Mouse (Mus musculus) monocyte, adult 5-6 weeks (primary cell): ENCODE data around the gene Slc26a10. TPM values are rescaled to one million over a fixed set of nuclear protein-coding genes. Genes with fewer than 3 reads are reported as not detected.

Experiments used
- ATAC-seq: fragments of 153-309, 156-312 bp; replicated peaks from 2 replicates; pipeline ENCODE4 v1.8.0; 2017; ENCODE audit warnings: mild to moderate bottlenecking; ENCODE audit not compliant: low TSS enrichment, insufficient number of reproducible peaks, severe bottlenecking, poor library complexity, low FRiP score
- total RNA-seq: library from RNA; stranded (forward); fragments of 200-1000, 200-491, 200-594 nt; gene quantifications from 3 replicates; pipeline ENCODE4 v1.2.3, GENCODE M21; 2017

Gene Slc26a10
- total RNA-seq, 1 experiment from 2014 or later, result 3.2 TPM

DNA sequence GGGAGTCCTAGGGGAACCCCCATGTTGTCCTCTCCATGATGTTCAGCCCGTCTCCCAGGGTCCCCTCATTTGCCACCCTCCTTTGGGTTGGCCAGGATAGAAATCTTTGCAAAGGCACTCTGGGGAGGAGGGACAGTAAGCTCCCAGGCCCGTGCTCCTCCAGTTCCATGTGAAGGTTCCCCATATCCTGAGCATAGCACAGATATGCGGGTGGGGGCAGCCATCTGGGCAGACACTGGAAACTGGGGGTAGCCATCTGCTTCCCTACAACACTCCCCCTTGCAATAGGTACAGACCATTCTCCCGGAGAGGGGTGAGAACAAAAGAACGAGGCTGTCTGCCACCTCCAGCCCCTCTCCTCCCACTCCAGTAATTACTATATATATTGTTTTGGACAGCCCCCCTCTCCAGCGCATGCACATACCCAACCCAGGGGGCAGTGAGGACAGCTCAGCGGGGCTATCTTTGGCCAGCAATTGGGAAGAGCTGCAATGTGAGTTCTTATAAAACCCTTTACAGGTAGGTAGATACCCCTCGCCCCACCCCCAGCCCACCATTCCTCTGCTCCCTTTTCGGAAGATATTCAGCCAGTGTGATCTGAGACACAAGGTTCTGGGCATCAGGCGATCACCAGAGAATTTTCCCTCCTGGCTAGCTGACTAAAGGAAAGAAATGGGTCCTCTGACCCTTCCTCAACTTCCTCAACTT, 7.1 kb upstream of the Slc26a10 start:
- no peak for ATAC-seq

DNA sequence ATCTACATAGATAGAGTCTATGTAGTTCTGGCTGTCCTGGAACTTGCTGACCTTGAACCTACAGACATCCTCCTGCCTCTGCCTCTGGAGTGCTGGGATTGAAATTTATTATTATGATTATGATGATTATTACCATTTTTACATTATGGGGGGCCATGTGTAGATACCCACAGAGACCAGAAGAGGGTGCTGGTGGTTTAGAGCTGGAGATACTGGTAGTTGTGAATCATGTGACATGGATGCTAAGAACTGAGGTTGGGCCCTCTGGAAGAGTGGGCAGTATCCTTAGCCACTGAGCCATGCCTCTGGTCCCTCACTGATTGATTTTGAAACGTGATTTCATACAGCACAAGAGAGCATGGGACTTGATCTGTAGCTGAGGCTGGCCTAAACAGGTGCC, 6.0 kb upstream of the Slc26a10 start:
- ATAC-seq, result no peak

DNA sequence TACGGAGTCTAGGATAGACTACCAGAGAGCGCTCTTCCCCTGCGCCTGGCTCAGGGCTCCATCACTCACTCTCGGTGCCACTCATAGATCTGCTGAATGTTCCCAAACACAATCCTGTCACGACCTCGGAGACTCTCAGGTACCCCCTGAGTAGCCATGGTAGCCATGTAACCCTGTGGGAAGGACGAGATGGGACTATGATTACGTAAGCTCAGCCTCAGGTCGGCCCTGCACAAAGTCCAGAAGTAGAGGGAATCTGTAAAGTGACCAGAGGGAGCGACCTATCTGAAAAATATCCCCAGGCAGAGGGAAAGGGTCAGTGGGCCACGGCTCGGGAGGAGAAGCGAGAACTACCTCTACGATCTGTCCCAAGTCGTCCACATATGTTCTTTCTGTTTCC, 5.1 kb upstream of the Slc26a10 start:
- ATAC-seq, result no peak

DNA sequence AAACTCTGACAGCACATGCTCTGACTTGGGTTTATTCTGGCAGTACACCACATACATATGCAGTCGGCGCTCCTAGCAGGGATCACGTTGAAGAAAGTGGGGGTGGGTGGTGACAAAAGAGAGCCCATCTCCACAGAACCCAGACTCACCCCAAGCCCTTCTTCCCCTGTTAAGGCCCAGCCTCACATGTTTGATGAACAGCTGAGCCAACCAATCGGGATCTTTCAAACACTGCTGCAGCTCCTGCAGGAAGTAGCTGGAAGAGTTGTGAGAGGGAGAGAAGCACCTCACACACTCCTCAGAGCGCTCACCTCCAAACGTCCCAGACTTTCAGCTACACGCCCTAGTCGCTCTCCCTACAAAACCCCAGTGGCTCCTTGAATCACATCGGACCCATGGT, 4.7 kb upstream of the Slc26a10 start:
- ATAC-seq, result no peak

DNA sequence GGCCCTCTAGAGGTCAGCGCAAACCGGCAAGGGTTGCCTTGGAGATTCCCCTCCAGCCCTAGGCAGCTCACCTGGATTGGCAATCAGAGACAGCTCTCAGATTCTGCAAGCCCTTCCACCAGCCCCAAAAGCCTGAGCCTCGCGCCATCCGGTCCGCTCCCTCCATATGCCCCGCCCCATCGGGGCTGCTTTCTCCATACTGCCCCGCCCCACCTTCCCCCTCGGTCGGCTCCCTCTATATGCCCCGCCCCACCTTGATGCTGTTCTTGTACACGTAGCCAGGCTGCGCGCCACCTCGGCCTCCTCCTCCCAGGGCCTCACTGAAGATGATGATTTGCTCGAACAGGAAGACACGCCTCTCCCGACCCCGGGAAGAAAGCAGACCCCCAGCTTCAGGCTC, 3.3 kb upstream of the Slc26a10 start:
- ATAC-seq, result no peak

DNA sequence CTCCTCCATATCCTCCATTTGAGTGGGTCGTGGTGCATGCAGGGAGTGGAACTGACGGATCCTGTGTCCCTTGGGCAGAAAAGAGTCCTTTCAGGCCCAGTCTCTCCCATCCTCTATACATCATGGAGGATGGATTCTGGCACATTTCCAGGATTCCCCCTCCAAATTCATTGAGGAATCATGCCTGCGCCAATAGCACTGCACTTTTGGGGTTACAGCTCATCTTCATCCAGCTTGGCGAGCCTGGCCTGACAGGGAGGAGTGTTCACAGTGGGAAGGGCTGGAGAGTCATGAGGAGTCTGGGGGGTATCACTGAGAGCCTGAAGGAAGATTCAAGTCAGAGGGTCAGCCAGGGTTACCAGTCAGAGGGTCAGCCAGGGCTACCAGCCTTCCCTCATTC, 2.2 kb upstream of the Slc26a10 start:
- ATAC-seq, result no peak

DNA sequence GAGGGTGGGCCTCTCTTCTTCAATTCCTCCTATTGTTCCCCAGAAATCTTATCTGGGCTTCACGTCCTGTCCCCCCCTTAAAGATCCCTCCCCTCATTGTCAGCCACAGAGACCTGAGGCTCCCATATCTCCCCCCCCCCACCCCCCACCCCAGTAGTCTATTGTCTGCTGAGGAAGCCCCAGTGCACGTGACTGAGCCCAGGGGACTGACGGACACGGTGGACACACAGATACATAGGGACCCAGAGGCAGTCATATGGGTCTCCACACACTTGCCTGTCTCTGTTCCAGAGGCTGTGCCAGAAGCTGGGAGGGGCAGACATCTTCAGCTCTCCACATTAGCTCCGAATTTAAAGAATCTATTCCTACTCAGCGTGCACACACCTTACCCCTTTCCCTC, 1.1 kb upstream of the Slc26a10 start:
- ATAC-seq, result no peak

DNA sequence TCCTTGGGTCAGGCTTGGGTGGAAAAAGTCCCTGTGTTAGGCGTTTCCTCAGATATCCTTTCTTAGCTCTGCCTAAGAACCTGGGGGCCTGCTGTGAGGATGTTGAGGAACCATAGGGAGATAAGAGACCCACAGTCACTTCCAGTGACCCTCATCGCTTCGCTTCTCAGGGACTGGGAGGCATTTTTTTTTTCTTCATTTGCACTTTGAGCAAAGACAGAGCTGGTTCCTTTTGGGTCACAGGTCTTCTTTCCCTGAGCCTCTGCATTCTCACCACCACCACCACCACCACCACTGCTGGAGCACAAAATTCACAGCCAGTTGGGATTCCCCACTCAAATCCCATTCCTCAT, 226 bp upstream of the Slc26a10 start:
- no peak for ATAC-seq

DNA sequence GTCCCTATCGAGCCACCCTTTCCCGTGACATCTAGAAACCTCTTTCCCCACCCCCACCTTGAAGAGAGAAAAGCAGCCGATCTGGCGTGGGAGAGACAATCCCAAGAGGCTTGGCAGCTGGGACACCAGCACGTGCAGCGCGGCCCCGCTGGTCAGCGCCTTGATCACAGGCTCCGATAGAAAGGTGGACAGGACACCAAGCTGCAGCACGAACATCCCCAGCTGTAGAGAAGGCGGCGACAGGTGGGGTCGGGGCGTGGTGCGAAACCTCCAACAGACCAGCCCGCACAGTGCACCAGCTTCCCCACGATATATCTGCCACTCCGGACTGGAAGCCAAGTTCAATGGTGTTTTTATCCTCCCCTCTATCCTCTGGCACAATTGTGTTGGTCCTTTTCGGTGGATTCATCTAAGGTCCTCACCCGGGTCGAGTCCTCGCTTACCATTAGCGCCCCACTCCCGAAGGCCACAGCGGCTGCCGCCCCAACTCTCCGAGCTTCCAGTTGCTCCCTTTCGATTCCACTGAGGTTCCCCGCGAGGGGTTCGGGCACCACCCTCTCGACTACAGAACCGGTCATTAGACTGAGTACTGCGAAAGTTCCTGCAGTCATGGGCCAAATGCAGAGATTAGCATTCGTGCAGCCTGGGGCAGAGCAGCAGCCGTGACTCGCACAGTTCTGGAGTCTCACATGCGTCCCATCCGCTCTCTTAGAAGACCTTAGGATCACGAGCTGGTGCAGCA, 2.0 kb downstream of the Slc26a10 start:
- no peak for ATAC-seq

DNA sequence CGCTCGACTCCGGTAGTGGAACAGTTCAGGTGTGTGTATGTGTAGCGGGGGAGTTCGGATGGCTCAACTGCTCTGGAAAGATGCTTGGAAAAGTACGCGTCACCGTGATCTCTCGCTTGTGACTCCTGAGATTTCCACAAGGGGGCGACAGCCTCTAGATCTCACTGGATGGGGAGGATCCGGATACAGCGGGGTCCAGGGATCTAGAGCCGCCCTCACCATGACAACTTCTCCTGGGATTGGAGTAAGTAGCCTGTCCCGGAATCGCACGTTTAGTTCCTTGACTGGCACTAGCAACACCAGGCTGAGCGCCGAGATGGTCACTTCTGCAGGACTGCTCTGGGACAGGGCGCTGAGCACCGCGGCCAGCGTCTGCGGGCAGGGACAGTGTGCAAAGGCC, 2.7 kb downstream of the Slc26a10 start:
- ATAC-seq, result 0 out of 2 replicates have a peak, but pooled peaks have one; percentile 21

DNA sequence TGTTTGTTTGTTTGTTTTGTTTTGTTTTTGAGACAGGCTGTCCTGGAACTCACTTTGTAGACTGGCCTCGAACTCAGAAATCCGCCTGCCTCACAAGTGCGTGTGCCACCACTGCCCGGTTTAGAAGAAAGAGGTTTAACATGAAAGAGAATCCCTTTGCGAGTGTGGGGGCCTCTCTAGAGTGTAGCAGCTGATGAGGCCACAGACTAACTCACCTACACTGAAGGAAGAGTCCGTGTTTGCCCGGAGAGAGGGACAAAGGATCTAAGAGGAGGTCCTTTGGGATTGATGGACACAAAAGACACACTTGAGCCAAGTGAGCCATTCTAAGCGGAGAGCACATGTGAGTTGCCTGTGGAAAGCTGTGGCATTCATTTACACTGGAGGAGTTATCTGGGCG, 3.2 kb downstream of the Slc26a10 start:
- ATAC-seq, result no peak

DNA sequence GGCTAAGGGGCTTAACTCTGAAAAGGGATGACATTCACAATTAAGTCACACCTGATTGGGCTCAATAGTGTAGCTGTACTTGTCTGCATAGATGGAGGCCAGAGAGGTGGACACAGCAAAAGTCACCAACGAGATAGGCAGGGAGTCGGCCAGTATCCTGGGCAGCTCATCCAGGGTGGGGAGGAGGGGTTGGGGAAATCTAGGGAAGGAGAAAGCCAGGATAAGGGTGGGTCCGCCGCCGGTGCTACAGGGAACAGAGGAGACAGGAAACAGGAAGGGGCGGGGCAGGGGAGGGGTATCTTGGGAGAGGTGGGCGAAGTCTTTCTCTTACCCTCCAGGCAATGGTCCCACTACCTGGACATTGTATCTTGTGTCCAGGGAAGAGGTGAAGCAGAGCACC, 3.7 kb downstream of the Slc26a10 start:
- no peak for ATAC-seq

DNA sequence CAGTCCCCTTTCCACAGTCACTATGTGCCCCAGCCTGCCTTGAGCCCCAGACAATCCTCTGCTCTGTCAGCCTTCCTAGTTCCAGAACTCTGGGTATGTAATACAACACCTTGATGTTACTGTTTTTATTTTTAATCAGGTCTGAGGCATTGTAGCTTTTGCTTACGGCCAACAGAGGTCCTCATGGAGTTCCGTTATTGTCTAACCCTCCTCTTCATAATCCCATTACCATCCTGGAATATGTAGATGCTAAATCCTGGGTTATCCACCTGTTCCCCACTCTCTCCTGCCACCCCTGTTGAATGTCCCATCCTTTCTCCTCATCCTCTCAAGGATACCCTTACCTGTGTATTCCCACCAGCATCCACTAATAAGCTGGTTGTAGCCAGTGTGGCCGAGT, 4.2 kb downstream of the Slc26a10 start:
- ATAC-seq, result no peak

DNA sequence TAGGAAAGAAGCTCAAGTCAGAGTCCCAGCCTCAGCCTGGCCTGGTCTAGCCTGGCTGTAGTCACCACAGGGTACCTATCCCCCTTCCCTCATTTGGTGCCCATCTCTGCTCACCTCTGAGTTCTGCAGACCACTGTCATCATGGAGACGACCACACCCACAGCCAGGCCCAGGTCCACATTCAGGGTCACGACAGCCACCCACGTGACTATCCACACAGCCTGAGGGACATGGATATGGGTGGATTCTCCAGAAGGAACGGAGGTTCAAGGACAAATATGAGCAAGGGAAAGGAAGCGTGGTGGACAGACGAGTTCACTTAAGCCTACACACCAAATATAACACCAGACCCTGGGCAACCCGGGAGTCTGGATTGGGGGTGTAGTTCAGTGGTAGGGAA, 6.3 kb downstream of the Slc26a10 start:
- ATAC-seq, result no peak

DNA sequence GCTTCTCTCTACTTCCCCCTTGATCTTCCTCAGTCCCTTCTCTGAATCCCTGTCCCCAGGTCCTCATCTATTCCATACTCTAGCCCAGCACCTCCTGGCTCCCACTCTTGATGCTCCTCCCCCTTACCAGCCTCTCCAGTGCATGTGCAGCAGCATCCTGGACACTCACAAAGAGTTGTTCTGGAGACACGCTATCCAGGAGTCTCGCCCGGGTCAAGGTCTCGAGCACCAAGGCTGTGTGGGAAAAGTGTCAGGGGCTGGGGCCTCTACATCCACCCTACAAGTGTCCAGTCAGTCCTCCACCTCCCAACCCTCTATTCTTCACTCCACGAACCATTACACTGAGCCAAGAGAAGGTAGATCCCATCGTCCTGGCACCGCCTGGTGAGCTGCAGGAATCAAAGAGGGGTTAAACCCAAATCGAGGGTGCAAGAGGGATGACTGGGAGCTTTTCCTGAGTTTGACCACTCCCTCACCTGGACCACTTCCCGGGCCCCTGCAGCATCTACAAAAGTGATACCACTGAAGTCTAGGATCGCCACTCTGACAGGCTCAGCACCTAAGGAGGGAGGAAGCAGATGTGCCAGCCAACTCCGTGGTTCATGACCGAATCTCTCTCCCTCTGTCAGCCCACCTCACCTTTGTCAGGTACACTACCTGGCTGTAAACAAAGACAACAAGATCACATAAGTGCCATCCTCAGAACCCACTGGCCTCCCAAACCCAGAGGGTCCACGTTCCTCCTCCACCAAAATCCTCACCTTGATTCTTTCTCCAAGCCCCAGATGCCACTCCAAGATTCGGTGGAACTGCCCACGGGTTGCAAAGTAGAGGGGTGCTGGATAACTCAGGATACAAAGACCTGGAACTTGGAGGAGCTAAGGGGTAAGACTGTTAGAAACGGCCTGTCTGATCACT, 7.0 kb downstream of the Slc26a10 start:
- ATAC-seq, result no peak

DNA sequence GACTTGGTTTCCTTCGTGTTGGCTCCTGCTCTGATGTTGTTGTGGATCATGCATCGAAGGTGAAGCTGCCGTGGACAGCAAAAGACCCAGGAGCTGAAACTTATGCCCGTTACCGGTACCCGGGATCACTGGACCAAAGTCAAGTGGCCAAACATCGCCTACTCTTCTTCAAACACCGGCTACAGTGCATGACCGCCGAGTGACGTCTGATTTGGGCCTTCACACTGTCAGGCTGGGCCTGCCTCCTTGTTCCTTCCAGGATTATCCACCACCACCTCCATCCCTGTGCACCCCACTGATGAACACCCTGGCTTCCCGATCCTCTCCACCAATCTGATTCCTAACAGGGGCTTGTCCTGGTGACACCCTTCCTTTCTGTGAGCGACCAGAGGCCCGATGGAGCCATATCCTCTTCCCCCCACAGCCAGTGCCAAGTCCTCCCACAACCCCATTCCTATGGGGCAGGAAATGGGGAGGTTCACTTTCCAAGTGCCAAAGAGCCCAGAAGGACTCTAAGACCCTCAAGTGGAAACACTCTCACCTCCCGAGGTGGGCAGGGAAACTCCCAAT, 8.7 kb downstream of the Slc26a10 start:
- no peak for ATAC-seq

DNA sequence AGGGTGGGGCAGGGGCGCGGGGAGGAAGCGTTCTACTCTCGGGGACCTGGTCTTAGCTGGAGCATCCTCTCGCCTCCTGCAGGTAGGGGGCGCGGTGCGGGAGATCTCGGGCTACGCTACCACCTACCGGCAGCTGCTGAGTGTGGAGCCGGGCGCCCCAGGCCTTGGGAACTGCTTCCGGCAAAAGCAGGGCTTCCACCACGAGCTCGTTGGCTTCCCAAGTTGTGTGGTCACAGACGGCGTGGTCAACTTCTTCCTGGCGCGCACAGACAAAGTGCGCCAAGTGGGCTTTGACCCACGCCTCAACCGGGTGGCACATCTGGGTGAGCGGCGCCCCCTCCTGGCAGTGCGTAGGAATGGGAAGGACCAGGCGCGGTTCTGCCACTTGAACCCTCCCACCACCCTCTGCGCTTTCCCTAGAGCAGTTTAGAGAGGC, 9.6 kb downstream of the Slc26a10 start:
- ATAC-seq, result peak; percentile 60

DNA sequence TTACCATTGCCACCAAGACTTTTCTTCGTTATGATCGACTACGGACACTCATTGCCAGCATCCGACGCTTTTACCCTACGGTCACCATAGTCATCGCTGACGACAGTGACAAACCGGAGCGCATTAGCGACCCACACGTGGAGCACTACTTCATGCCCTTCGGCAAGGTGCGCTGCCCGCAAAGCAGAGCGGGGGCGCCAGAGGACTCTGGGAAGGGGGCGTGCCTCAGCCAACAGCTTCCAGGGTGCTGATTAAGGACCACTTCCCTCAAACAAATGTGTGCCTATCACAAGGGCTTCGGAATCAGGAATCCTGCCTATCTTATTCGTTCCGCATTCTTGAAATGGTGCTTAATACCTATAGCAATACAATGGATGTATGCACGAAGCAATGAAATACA, 10.4 kb downstream of the Slc26a10 start:
- no peak for ATAC-seq

DNA sequence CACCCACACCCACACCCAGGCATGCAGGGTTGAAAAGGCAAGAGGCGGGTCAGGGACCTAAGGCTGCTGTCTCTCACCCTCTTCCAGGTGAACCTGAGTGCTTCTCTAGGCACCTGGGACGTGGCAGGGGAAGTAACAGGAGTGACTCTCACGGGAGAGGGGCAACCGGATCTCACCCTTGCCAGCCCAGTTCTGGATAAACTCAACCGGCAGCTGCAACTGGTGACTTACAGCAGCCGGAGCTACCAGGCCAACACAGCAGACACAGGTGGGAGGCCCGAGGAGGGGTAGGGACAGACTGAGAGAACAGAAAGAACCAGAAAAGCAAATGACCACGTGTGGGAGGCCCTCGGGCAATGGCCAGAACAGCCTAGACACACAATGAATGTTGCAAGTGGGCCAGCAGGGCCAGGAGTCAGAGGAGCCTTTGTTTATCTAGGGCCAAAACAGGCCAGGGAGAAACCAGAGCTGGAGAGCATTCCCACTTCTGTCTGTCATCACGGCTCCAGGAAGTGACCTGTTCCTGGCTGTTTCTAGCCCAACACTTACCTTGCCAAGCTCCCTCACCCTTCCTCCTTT, 12.7 kb downstream of the Slc26a10 start:
- no peak for ATAC-seq
